Mouse (Mus musculus) left cerebral cortex, adult 8-10 months (tissue): ENCODE measurements at regions not wholly inside any gene's neighbourhood (a gene's known extent, or its start where the extent isn't known, plus 50 kb on each side); places are given as distances from the start of the nearest gene placed in this dataset.

ENCODE experiments used
- DNase-seq, 2 experiments: peaks; one replicate each; pipeline ENCODE4 v3.0.0; 2022; ENCODE audit warnings: low spot score in 2 of 2

GRCm38 (mm10) chr8:35300881-35301521, 464.6 kb upstream of the Gm19410 start:
- DNase-seq: peak in 1 of 2 experiments; percentile 20

- DNase-seq: no peak
Measured at GRCm38 (mm10) chr8:35302856-35303255, 462.7 kb upstream of the Gm19410 start.

GRCm38 (mm10) chr8:35321270-35321865, 444.2 kb upstream of the Gm19410 start:
- no peak for DNase-seq

GRCm38 (mm10) chr8:35323180-35323975, 442.2 kb upstream of the Gm19410 start:
- DNase-seq: no peak
